Mouse (Mus musculus): Measurements from ENCODE around the gene Sertad2.

Gene Sertad2

DNA sequence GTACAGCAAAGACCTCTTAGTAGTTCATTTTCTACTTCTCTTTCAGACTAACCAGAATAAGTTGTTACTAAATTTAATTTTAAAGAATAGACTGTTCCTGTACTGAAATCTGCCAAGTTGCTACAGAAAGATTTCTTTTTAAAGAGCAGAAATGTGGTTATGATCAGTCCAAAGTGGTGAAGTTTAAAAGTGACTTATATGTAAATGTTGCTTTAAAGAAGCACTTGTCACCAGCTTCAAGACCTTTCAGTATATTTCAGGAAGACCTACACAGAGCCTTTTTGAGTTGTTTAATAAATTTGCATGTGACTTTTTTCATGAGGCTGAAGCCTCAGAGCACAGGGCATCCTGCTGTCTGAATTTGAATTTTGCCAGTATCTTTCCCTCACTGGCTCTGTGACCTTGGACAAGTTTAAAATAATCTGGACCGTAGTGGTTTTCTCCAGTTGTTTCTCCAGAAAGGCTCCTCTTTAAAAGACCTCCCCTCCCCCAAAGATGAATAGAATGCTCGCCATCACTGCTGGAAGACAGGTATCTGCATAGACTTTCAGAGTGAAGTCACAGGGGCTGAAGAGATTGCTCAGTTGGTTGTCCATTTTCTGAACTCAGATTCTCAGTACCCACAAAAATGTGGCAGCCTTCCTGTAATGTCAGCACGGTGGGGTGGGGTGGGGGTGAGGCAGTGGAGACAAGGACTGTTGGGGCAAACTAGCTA is 1.9 kb downstream of the Sertad2 start:
- DNase-seq (ENCODE audit: extremely low spot score, low read depth, low spot score), result no peak

DNA sequence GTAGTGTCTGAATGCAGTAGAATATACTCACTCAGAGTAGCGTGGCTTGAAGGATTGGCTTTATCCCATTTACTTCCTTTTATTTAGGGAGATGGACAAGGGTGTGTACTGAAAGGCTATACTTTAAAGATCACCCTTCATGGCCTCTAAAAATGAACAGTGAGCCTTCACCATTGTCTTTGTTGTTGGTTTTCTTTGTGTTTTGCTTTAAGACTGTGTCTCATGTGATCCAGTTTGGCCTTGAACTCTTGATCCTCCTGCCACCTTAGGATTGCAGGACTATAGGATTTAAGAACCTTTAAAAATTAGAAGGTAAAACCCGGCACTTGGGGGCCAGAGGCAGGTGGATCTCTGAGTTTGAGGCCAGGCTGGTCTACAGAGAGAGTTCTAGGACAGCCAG is 6.4 kb downstream of the Sertad2 start:
- DNase-seq (ENCODE audit: extremely low spot score, low read depth, low spot score), result no peak

- no peak for DNase-seq (ENCODE audit: extremely low spot score, low read depth, low spot score)
Measured at GRCm38 (mm10) chr11:20550196-20550595, 7.1 kb downstream of the Sertad2 start.

GRCm38 (mm10) chr11:20552059-20552458 is 9.0 kb downstream of the Sertad2 start:
- DNase-seq (ENCODE audit: extremely low spot score, low read depth, low spot score), result no peak

DNA sequence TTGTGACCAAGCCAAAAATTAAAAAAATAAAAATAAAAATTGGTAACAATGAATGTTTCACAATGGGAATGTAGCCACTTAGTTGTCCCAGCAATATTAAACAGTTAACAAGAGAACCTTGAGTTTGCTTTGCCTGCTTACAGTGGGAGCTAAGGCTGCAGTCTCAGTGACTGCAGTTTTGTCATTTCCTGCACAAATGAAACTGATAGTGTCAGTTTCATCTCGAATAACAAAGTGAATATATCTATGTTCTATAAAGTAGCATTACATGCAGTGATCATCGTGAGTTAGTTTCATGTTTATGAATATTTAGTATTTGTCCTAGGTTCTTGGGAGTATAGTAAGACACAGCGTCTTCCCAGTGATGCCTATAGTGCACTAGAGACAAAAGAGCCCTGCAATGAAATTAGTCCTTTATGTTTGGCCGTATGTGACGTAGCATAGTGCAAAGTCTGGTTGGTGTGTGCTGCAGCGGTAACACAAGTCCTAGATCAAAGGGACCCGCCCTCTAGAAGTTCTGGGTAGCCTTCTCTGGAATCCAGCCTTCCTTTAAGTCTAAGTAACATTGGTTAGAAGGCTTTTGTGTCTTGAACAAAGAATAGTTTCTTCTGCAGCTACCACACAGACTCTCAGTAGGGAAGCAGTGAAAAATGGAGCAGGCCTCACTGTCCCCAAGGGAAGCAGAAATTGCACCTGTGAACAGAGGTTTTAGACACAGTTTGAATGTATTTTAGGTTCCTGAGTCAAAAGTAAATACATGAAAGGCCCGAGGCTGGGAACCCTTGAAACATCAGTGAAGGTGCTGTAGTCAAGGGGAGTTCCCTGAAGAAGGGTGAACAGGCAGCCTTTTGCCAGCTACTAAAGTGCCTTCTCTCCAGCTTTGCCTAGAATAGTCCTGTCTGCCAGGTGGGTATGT is 10.0 kb downstream of the Sertad2 start:
- DNase-seq (ENCODE audit: extremely low spot score, low read depth, low spot score), result no peak

GRCm38 (mm10) chr11:20555651-20556050 is 12.6 kb downstream of the Sertad2 start:
- no peak for DNase-seq (ENCODE audit: extremely low spot score, low read depth, low spot score)

DNA sequence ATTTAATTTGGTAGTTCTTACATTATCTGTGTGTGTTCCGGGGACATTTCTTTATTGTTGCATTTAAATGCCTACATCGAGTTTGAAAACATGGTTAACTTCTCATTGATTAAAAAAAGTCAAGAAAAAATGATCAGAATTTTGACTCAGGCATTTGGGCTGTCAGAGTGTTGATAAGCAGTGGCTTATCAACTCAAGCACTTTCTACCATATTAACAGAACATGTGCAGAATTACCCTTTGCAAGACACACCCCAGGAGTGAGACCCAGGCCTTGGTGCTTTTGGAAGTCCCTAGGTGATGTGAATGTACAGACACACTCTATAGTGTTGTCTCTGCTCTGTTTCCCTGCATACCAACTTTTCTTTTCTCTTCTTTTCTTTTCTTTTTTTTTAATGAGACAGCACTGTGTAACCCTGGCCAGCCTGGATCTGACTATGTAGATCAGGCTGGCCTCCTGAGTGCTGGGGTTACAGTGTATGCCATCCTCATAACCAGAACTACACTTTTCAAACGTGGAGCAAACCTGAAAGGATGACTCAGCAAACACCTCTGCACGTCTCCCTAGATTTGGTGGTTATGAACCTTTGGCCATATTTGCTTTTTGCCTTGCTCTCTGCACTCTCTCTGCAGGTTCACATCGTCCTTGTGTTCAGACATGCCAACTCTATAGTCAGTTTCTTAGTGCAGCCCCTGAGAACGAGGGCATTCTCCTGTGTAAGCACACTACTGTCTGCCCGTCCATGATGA is 13.3 kb downstream of the Sertad2 start:
- no peak for DNase-seq (ENCODE audit: extremely low spot score, low read depth, low spot score)

DNA sequence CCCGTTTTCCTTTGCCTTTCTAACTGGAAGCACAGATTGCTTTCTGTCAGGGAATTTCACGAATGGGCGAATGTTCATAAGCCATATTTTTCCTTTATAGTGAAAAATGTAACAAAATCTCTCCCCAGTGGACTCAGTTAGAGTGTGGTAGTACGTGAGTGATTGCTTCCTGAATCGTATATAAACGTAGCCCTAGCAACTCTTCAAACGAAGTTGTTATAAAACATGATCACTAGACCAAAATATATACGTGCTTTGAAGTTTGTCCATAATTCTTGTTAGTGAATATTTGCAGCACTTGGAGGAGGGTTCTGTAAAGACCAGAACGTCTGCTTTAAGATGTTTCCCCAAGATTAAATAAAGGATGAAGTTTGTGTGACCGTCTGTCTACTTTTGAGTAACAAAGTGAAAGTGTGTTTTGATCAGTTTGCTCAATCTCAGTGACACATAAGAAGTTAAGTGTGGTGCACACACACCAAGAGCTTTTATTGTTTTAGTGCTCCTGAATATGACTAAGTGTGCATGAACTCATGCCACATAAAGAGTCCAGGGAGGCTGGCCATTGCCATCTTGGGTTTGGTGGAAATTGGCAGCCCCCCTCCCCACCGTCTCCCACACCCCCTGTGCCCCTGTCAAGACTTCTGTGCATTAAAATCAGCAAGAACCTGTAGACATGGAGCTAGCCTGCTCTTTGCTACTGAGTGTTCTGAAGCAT is 16.3 kb downstream of the Sertad2 start:
- no peak for DNase-seq (ENCODE audit: extremely low spot score, low read depth, low spot score)

DNA sequence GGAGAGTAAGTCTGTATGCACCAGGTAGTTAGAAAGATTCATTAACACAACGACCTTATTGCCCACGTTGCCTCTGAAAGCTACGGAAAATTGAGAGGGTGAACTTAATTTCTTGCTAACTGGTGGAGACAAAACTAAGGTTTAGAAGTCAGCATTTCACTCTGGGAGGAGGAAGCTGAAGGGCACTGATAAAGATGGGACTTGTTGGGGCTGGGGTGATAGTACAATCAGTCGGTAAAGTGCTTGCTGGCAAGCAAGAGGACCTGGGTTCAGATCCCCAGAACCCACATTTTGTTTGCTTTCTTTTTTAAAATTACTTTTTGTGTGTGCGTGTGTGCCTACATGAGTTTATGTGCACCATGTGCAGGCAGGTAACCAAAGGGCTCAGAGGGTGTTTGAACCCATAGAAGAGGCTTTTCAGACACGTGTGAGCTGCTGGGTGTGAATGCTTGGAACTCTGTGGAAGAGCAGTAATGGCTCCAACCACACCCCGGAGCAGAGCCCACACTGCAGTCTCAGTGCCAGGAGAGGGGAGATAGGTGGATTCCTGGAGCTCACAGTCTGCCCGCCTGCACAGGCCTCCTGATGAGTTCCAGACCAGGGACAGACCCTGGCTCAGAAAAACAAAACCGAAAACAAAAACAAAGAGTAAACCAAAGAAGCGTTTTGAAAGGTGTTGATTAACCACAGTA is 17.0 kb downstream of the Sertad2 start:
- no peak for DNase-seq (ENCODE audit: extremely low spot score, low read depth, low spot score)

DNA sequence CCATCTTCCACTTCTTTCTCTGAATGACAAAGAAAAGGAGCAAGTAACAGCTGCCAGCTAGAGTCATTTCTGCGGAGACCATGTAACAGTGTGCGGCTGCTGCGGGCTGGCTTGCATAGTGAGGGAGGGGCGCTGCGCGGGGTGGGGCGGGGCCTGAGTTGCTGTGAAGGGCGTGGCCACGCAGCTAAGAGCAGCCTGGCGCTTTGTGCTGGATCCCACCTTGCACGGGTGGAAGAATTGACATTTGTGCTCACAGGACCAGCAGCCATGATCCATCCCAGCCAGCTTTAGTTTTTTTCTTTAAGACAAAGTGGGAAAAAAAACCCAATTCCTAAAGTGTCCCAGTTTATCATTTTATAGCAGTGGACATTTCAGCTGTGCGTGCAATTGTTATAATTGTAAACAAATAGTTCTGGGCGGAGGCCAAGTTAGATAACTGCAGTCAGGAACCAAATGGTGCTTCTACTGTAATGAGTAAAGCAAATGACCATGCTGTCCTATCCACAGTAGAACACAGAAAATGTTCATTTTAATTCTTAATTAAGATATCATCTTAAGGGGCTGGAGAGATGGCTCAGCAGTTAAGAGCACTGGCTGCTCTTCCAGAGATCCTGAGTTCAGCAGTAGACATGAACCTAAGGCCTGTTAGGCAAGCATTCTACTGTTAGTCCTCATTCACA is 18.4 kb downstream of the Sertad2 start:
- no peak for DNase-seq (ENCODE audit: extremely low spot score, low read depth, low spot score)

GRCm38 (mm10) chr11:20565057-20565456 is 22.0 kb downstream of the Sertad2 start:
- DNase-seq (ENCODE audit: extremely low spot score, low read depth, low spot score), result no peak

DNA sequence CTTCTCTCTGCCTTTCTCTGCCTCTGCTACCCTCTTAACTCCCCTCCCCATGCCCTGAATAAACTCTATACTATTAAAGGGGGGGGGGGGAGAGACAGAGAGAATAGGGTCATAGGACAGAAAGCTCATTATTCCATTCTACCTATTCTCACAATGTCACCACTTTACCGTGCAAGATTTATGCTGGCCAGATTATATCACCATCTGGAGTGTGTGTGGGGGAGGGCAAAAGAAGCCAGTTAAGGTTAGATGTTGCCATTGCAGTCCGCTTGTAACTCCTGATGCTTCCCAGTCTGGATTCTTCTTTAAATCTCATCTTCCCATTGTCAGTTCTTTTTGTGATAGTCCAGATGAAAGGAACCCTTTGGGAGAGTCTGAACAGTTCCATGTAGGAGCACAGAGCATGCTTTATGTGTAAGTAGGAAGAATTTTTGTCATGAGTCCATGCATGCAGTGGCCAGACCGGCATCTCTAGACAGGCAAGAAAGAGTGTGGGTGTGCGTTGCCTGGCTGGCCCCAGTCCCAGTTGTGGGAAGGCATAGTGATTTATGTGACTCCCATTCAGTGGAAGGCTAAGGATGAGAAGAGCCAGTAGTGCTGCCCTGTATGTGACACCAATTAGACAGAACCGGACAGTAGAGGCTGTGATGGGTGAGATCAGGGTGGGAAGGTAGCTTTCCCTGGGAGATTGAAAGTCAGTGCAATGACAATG is 28.8 kb downstream of the Sertad2 start:
- DNase-seq (ENCODE audit: extremely low spot score, low read depth, low spot score), result no peak

- DNase-seq (ENCODE audit: extremely low spot score, low read depth, low spot score), result peak; percentile 41
Measured at GRCm38 (mm10) chr11:20576046-20576635, 33.1 kb downstream of the Sertad2 start.

GRCm38 (mm10) chr11:20582758-20583157 is 39.7 kb downstream of the Sertad2 start:
- no peak for DNase-seq (ENCODE audit: extremely low spot score, low read depth, low spot score)

DNA sequence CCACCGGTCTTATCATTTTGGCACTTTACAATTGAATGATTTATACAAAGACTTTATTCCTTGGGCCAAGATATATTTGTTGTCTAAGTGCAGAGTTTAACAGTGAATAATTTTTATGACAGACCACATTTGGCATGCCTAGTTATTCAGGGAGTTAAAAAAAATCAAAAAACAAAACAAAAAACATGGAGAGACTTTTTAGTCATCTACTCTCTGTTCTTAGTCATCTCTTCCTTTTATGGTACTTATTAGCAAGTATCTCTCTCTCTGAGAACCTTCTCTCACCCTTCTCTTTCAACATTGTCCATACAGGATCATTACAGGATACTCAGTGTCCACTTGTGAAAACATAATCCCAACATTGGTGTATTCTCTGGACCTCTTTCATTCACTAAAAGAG is 42.2 kb downstream of the Sertad2 start:
- DNase-seq (ENCODE audit: extremely low spot score, low read depth, low spot score), result no peak

- no peak for DNase-seq (ENCODE audit: extremely low spot score, low read depth, low spot score)
Measured at GRCm38 (mm10) chr11:20586180-20586579, 43.1 kb downstream of the Sertad2 start.

- no peak for DNase-seq (ENCODE audit: extremely low spot score, low read depth, low spot score)
Measured at GRCm38 (mm10) chr11:20589393-20589792, 46.3 kb downstream of the Sertad2 start.

GRCm38 (mm10) chr11:20592010-20592409 is 49.0 kb downstream of the Sertad2 start:
- no peak for DNase-seq (ENCODE audit: extremely low spot score, low read depth, low spot score)

Data from hindlimb bud, embryonic 11.5 days (tissue).